Mouse (Mus musculus): ENCODE results near the gene Grin2c.

DNA sequence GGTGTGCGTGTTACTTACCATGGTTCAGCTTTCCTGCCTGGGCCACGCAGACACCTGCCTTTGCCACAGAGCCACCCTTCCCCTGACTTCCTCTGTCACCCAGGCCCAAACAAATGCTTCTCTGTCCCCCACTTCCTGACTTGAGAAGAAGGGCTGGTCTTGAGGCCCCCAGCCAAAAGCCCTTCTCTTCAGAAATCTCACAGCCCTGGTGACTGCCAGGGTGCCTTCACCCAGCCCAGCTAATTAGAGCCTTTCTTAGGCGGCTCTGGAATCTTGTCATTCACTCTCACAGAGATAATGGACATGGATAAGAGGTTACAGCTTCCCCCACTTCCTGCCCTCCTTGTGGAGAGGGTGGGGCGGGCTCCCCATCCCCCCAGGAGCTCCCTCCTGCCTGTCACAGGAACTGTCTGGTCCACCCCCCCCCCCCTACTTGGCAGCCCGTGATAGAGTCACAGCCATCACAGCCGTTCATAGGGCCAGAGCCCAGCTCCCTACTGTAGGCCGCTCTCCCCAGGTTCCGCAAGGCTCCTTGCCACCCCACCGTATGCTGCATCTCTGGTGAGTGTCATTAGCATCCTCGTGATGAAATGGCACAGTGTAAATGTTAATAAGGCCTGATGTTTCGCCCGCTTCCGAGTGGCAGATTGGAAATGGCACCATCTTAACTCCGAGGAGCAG, 40.1 kb downstream of the Grin2c start:
- TF ChIP-seq POLR2A (IDR thresholded peaks at IDR 0.05; ENCODE audit: borderline replicate concordance, extremely low read depth, low read depth, low read length), result no peak
- no peak for TF ChIP-seq CTCF (IDR thresholded peaks at IDR 0.05; ENCODE audit: insufficient read depth, low read length)
